Mouse (Mus musculus) fibroblast of lung, adult 2 months (primary cell): Measurements from ENCODE around the gene Vnn1.
A peak's percentile ranks its signal among the peaks of the same experiment; 100 is the strongest.

Source experiments
- DNase-seq: peaks from one replicate; pipeline ENCODE4 v3.0.0-alpha.2; 2011; ENCODE audit warnings: low read depth

Gene Vnn1

GRCm38 (mm10) chr10:23894601-23895349 lies at the start of gene Vnn1:
Gene Vnn1 (plus strand): TSS chr10:23894688.
- DNase-seq, result peak; percentile 29

GRCm38 (mm10) chr10:23851228-23851912 lies 43.1 kb upstream of the Vnn1 start, which contains the start of gene Vnn3:
Gene Vnn3 (plus strand): TSS chr10:23851462.
- peak; percentile 29 for DNase-seq

- DNase-seq, result peak; percentile 57
These were observed 42.4 kb upstream of the Vnn1 start for GRCm38 (mm10) chr10:23852096-23852495.

GRCm38 (mm10) chr10:23864362-23865312 lies 29.9 kb upstream of the Vnn1 start:
- DNase-seq, result no peak

GRCm38 (mm10) chr10:23880695-23881094 lies 13.8 kb upstream of the Vnn1 start:
- DNase-seq, result no peak

- DNase-seq, result no peak
These were observed 9.6 kb upstream of the Vnn1 start for GRCm38 (mm10) chr10:23884910-23885309.

GRCm38 (mm10) chr10:23886060-23886459 lies 8.4 kb upstream of the Vnn1 start:
- DNase-seq, result no peak

GRCm38 (mm10) chr10:23892987-23893386 lies 1.5 kb upstream of the Vnn1 start:
- DNase-seq, result no peak

GRCm38 (mm10) chr10:23895376-23895775 lies 888 bp downstream of the Vnn1 start:
- DNase-seq, result no peak

- DNase-seq, result no peak
These were observed 6.6 kb downstream of the Vnn1 start for GRCm38 (mm10) chr10:23901119-23901518.

GRCm38 (mm10) chr10:23905661-23906060 lies 11.2 kb downstream of the Vnn1 start:
- DNase-seq, result no peak

- DNase-seq, result no peak
These were observed 25.6 kb downstream of the Vnn1 start, which contains the start of gene Taar1 for GRCm38 (mm10) chr10:23920056-23920455. Gene Taar1 (plus strand): TSS chr10:23920356.

GRCm38 (mm10) chr10:23922468-23922867 lies 28.0 kb downstream of the Vnn1 start:
- DNase-seq, result no peak

GRCm38 (mm10) chr10:23923941-23924340 lies 29.5 kb downstream of the Vnn1 start:
- no peak for DNase-seq

GRCm38 (mm10) chr10:23937613-23938012 lies 43.1 kb downstream of the Vnn1 start:
- no peak for DNase-seq

GRCm38 (mm10) chr10:23938312-23938711 lies 43.8 kb downstream of the Vnn1 start, which contains the start of gene Taar2:
Gene Taar2 (plus strand): TSS chr10:23938572.
- no peak for DNase-seq

GRCm38 (mm10) chr10:23942465-23942864 lies 48.0 kb downstream of the Vnn1 start:
- no peak for DNase-seq

- DNase-seq, result no peak
These were observed 53.5 kb downstream of the Vnn1 start for GRCm38 (mm10) chr10:23948026-23948425.

- DNase-seq, result no peak
These were observed 55.1 kb downstream of the Vnn1 start, which contains the start of gene Taar3 for GRCm38 (mm10) chr10:23949508-23950005. Gene Taar3 (plus strand): TSS chr10:23949558.

GRCm38 (mm10) chr10:23951714-23952113 lies 57.2 kb downstream of the Vnn1 start:
- DNase-seq, result no peak
